Mouse (Mus musculus) thymus, adult 2 months (tissue): ENCODE measurements around the gene Adnp.

Source experiments
- CTCF ChIP-seq: fragments of 200-500 bp; IDR thresholded peaks from 2 replicates; pipeline ENCODE4 v1.5.1; 2012; ENCODE audit warnings: mild to moderate bottlenecking, control low read depth, low read length, moderate library complexity, borderline replicate concordance; ENCODE audit not compliant: control insufficient read depth, poor library complexity, insufficient read depth; ENCODE audit errors: extremely low read depth
- POLR2A ChIP-seq: fragments of 200-500 bp; IDR thresholded peaks from 2 replicates; pipeline ENCODE4 v1.6.1; 2012; ENCODE audit warnings: mild to moderate bottlenecking, low read length, control low read depth, moderate library complexity; ENCODE audit not compliant: control insufficient read depth, poor library complexity, insufficient read depth; ENCODE audit errors: extremely low read depth

DNA sequence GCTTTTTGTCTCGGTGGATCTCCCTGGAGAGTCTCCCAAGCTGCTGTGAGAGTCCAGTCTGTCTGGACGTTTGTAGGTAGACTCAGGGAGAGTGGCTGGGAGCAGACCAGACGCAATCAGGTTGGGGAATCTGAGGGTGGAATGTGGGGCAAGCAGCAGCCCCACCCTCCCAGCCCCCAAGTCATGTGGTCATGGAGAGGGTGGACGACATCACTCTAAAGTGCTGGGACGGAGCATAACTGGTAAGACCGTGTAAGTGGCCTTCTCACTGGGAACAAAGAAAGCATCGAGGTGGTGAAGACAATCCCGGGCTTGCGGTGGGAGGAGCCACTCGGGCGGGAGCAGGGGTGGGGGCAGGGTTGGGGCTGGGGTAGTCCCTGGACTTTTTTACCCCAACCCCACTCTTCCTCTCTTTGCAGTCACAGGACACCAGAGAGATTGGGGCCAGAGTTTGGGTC lies 45.4 kb downstream of the Adnp start:
- no peak for TF ChIP-seq CTCF
- TF ChIP-seq POLR2A: no peak
